Mouse (Mus musculus) heart, embryonic 11.5 days (tissue): ENCODE data around the gene Rgl1. TPM values are rescaled to one million over a fixed set of nuclear protein-coding genes. Genes with fewer than 3 reads are reported as not detected.

Source experiments
- ATAC-seq: fragments of 200-750 bp; cut with Nextera tagmentation; replicated peaks from 2 replicates; pipeline ENCODE4 v1.8.0; 2017; ENCODE audit warnings: moderate library complexity; ENCODE audit not compliant: insufficient number of reproducible peaks, low FRiP score, low TSS enrichment
- H3K27ac ChIP-seq: fragments of 300-500 bp; sonication (generic); 2 replicates; pipeline ENCODE4 v1.5.1; 2014; ENCODE audit warnings: mild to moderate bottlenecking, low read depth, low read length
- H3K27me3 ChIP-seq: fragments of 300-500 bp; sonication (generic); 2 replicates; pipeline ENCODE4 v1.6.1; 2014; ENCODE audit warnings: mild to moderate bottlenecking, low read length, mixed read lengths; ENCODE audit not compliant: control insufficient read depth, insufficient read depth
- H3K36me3 ChIP-seq: fragments of 300-500 bp; sonication (generic); 2 replicates; pipeline ENCODE4 v1.6.1; 2014; ENCODE audit warnings: mild to moderate bottlenecking, low read length, moderate library complexity, mixed read lengths; ENCODE audit not compliant: control insufficient read depth, insufficient read depth
- H3K4me1 ChIP-seq: fragments of 300-500 bp; sonication (generic); 2 replicates; pipeline ENCODE4 v1.6.1; 2014; ENCODE audit warnings: low read length; ENCODE audit not compliant: control insufficient read depth, insufficient read depth
- H3K4me2 ChIP-seq: fragments of 300-500 bp; sonication (generic); 2 replicates; pipeline ENCODE4 v1.6.1; 2014; ENCODE audit warnings: mild to moderate bottlenecking, moderate library complexity
- H3K4me3 ChIP-seq: fragments of 300-500 bp; sonication (generic); 2 replicates; pipeline ENCODE4 v1.5.1; 2014; ENCODE audit warnings: low read depth, low read length
- H3K9ac ChIP-seq: fragments of 300-500 bp; sonication (generic); 2 replicates; pipeline ENCODE4 v1.6.1; 2014; ENCODE audit warnings: mild to moderate bottlenecking, low read depth, low read length, moderate library complexity
- H3K9me3 ChIP-seq: fragments of 300-500 bp; sonication (generic); replicated peaks from 2 replicates; pipeline ENCODE4 v1.6.1; 2016; ENCODE audit warnings: low read length; ENCODE audit not compliant: control insufficient read depth
- WGBS: fragments of 180-500 bp; shearing (Covaris S2); extraction: QIAGEN DNeasy Blood & Tissue Kit; methylation state at CpG from one replicate; pipeline ENCODE4 v1.1.7; 2014; ENCODE audit not compliant: insufficient replicate concordance; 5-methylcytosine and 5-hydroxymethylcytosine counted together
- polyA plus RNA-seq: library from polyadenylated mRNA; unstranded; fragments of >200 nt; fragmentation: Nextera tagmentation; extraction: Ambion mirVana; gene quantifications from 2 replicates; pipeline ENCODE4 v1.2.1, GENCODE M21; 2014

Rgl1 gene
- polyA plus RNA-seq, 1 experiment from 2014 or later, result 61.0 TPM

DNA sequence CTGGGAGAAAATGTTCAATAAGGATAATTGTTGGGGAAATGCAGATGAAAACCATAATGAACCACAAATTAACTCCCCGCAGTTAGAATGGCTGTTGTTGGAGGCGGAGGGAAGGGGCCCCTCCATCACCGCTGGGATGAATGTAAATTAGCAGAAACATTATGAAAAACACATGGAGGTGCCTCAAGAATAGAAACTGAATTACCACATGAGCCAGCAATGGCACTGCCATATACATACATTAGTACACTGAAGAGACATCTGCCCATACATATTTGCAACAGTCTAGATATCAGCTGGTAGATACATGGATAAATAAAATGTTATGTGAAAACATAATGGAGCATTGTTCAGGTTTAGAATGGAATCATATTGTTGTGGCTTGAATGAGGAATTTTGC lies 51.7 kb downstream of the Rgl1 start:
- Histone ChIP-seq H3K4me2 (no peak overlapping the region), H3K36me3 (no peaks in the 10 kb centered on the region), H3K27me3 (no peaks in the 10 kb centered on the region), H3K27ac (no peak overlapping the region), H3K4me1 (peaks cover 9% of the 10 kb centered on the region), H3K9ac (no peak overlapping the region), H3K9me3 (no peaks in the 10 kb centered on the region), H3K4me3 (no peak overlapping the region)
- 89% methylated on average over 3 of the region's 3 CpGs for WGBS
- ATAC-seq, result no peak

GRCm38 (mm10) chr1:152713924-152714323 lies 52.2 kb downstream of the Rgl1 start:
- Histone ChIP-seq H3K36me3 (no peaks in the 10 kb centered on the region), H3K4me1 (peaks cover 9% of the 10 kb centered on the region), H3K9ac (no peak overlapping the region), H3K27ac (no peak overlapping the region), H3K4me2 (no peak overlapping the region), H3K27me3 (no peaks in the 10 kb centered on the region), H3K9me3 (no peaks in the 10 kb centered on the region), H3K4me3 (no peak overlapping the region)
- WGBS, result 81% methylated on average over 4 of the region's 4 CpGs
- ATAC-seq, result no peak

DNA sequence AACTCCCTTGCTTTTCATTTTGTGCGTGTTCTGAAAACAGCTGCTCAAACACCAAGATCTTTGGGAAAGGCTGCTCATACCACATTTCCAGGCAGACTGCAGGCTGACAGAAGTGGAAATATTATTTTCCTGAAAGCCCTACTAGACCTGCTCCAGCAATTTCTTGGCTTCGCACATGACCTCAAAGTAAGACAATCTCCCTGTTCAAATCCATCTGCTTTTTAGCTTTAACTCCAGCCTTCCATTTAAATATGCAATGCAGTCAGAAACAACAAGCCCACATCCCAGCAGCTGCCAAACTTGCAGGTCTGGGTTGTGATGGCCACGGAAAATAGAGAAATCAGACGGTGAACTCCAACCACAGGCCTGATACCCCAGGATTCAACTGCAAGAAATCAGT lies 55.1 kb downstream of the Rgl1 start:
- no peak for ATAC-seq
- 85% methylated on average over 4 of the region's 4 CpGs for WGBS
- H3K9me3 ChIP-seq, result no peaks in the 10 kb centered on the region
- H3K4me2 ChIP-seq, result no peak overlapping the region
- no peaks in the 10 kb centered on the region for H3K36me3 ChIP-seq
- H3K9ac ChIP-seq, result no peak overlapping the region
- H3K4me1 ChIP-seq, result no peaks in the 10 kb centered on the region
- no peak overlapping the region for H3K27ac ChIP-seq
- H3K27me3 ChIP-seq, result no peaks in the 10 kb centered on the region
- no peak overlapping the region for H3K4me3 ChIP-seq

GRCm38 (mm10) chr1:152707560-152707959 lies 58.6 kb downstream of the Rgl1 start:
- Histone ChIP-seq H3K9ac (no peak overlapping the region), H3K4me2 (no peak overlapping the region), H3K27ac (no peak overlapping the region), H3K4me3 (no peak overlapping the region), H3K36me3 (no peaks in the 10 kb centered on the region), H3K4me1 (peaks cover 16% of the 10 kb centered on the region), H3K27me3 (no peaks in the 10 kb centered on the region), H3K9me3 (no peaks in the 10 kb centered on the region)
- WGBS, result 87% methylated on average over 2 of the region's 2 CpGs
- ATAC-seq, result no peak

- no peak overlapping the region for H3K4me3 ChIP-seq
- no peaks in the 10 kb centered on the region for H3K27me3 ChIP-seq
- no peaks in the 10 kb centered on the region for H3K36me3 ChIP-seq
- H3K4me2 ChIP-seq, result no peak overlapping the region
- H3K27ac ChIP-seq, result no peak overlapping the region; the same call in 1 of the 2 replicates
- H3K9ac ChIP-seq, result 0 out of 2 replicates have a peak overlapping the region, but pooled peaks have one; percentile 10
- peaks cover 16% of the 10 kb centered on the region for H3K4me1 ChIP-seq
- no peaks in the 10 kb centered on the region for H3K9me3 ChIP-seq
- WGBS, result 46% methylated on average over 6 of the region's 6 CpGs
- ATAC-seq, result no peak
Measured at GRCm38 (mm10) chr1:152703941-152704340, 62.2 kb downstream of the Rgl1 start.

DNA sequence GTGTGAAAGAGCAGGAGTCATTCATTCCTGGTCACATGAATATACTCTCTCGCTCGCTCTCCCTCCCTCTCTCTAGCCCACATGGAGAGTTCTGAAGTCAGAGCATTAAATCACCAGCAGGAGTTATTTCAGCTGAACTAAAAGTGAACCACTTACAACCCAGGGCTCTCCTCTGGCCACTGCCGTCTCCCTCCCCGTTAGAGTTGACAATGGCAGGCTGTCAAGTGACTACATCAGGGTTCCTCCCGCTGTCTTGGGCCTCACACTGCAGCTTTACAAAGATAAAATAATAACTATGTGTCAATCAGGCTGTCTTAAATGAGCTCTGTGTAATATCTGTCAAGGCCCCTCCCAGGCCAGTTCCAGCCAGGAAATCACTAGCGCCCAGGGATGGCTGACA lies 63.2 kb downstream of the Rgl1 start:
- no peak overlapping the region for H3K4me3 ChIP-seq
- no peaks in the 10 kb centered on the region for H3K9me3 ChIP-seq
- H3K9ac ChIP-seq, result no peak overlapping the region
- no peaks in the 10 kb centered on the region for H3K36me3 ChIP-seq
- H3K4me1 ChIP-seq, result peaks cover 16% of the 10 kb centered on the region
- ATAC-seq, result peak; percentile 78; the same call in 1 of the 2 replicates
- peak overlapping the region; percentile 71 for H3K27ac ChIP-seq
- WGBS, result 22% methylated on average over 6 of the region's 6 CpGs
- H3K27me3 ChIP-seq, result no peaks in the 10 kb centered on the region
- H3K4me2 ChIP-seq, result peak overlapping the region; percentile 43

DNA sequence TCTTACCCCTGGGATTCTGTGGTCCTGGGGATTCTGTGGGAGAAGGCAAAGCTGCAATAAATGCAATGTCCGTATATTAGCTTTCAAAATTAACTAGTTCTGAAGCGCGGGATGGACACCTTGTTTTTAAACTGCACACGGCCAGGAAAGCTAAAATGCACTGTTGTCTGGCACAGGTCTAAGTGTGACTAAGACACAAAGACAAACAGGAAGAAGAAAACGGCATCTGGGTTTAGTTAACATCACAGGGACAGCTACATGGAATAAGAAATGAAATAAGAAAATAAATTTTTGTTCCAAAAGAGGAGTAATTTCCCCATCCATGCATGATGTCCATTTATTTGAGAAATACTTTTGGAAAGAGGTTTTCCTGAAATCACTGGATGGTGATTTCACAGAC lies 65.1 kb downstream of the Rgl1 start:
- no peak for ATAC-seq
- Histone ChIP-seq H3K36me3 (no peaks in the 10 kb centered on the region), H3K4me2 (no peak overlapping the region), H3K9me3 (no peaks in the 10 kb centered on the region), H3K27me3 (no peaks in the 10 kb centered on the region), H3K4me1 (peaks cover 16% of the 10 kb centered on the region), H3K9ac (no peak overlapping the region), H3K4me3 (no peak overlapping the region), H3K27ac (no peak overlapping the region)
- WGBS, result 75% methylated on average over 5 of the region's 5 CpGs

- Histone ChIP-seq H3K27me3 (no peaks in the 10 kb centered on the region), H3K4me2 (no peak overlapping the region), H3K4me3 (no peak overlapping the region), H3K36me3 (no peaks in the 10 kb centered on the region), H3K9me3 (no peaks in the 10 kb centered on the region), H3K4me1 (no peaks in the 10 kb centered on the region), H3K9ac (no peak overlapping the region), H3K27ac (no peak overlapping the region)
- 81% methylated on average over 3 of the region's 3 CpGs for WGBS
- ATAC-seq, result no peak
Measured at GRCm38 (mm10) chr1:152697341-152697740, 68.8 kb downstream of the Rgl1 start.

GRCm38 (mm10) chr1:152695491-152695890 lies 70.7 kb downstream of the Rgl1 start:
- no peak overlapping the region for H3K27ac ChIP-seq
- H3K4me2 ChIP-seq, result no peak overlapping the region
- H3K27me3 ChIP-seq, result no peaks in the 10 kb centered on the region
- no peaks in the 10 kb centered on the region for H3K36me3 ChIP-seq
- 40% methylated on average over 9 of the region's 9 CpGs for WGBS
- peaks cover 9% of the 10 kb centered on the region; the same call in 1 of the 2 replicates for H3K4me1 ChIP-seq
- H3K9me3 ChIP-seq, result no peaks in the 10 kb centered on the region
- ATAC-seq, result no peak
- no peak overlapping the region for H3K9ac ChIP-seq
- no peak overlapping the region for H3K4me3 ChIP-seq
